Mouse (Mus musculus) heart, adult 11 months (tissue): ENCODE measurements around the gene Rab14.

ENCODE experiments used
- DNase-seq: peaks from one replicate; pipeline ENCODE4 v3.0.0; 2022

Rab14 gene

GRCm38 (mm10) chr2:35199541-35199940 lies 1.4 kb downstream of the Rab14 start:
- peak; percentile 88 for DNase-seq

- DNase-seq = peak; percentile 86
Observed at GRCm38 (mm10) chr2:35195626-35196544, 5.0 kb downstream of the Rab14 start.

- DNase-seq = peak; percentile 53
Observed at GRCm38 (mm10) chr2:35193976-35194375, 6.9 kb downstream of the Rab14 start.

GRCm38 (mm10) chr2:35188929-35189328 lies 12.0 kb downstream of the Rab14 start:
- peak; percentile 58 for DNase-seq

- DNase-seq = peak; percentile 93
Observed at GRCm38 (mm10) chr2:35183115-35183673, 17.7 kb downstream of the Rab14 start.

GRCm38 (mm10) chr2:35178153-35178552 lies 22.8 kb downstream of the Rab14 start:
- DNase-seq = peak; percentile 39

- peak; percentile 82 for DNase-seq
Observed at GRCm38 (mm10) chr2:35175281-35176065, 25.4 kb downstream of the Rab14 start.

- DNase-seq = peak; percentile 93
Observed at GRCm38 (mm10) chr2:35174100-35174499, 26.8 kb downstream of the Rab14 start.

- DNase-seq = peak; percentile 83
Observed at GRCm38 (mm10) chr2:35173666-35174065, 27.3 kb downstream of the Rab14 start.

- peak; percentile 75 for DNase-seq
Observed at GRCm38 (mm10) chr2:35172246-35172645, 28.7 kb downstream of the Rab14 start.

GRCm38 (mm10) chr2:35171341-35171861 lies 29.5 kb downstream of the Rab14 start:
- DNase-seq = peak; percentile 97

- DNase-seq = peak; percentile 68
Observed at GRCm38 (mm10) chr2:35169452-35169851, 31.5 kb downstream of the Rab14 start.

GRCm38 (mm10) chr2:35166816-35167215 lies 34.1 kb downstream of the Rab14 start:
- peak; percentile 57 for DNase-seq

GRCm38 (mm10) chr2:35165416-35165815 lies 35.5 kb downstream of the Rab14 start:
- DNase-seq = peak; percentile 87

- peak; percentile 88 for DNase-seq
Observed at GRCm38 (mm10) chr2:35163396-35163795, 37.5 kb downstream of the Rab14 start.

- DNase-seq = peak; percentile 94
Observed at GRCm38 (mm10) chr2:35161846-35162488, 39.0 kb downstream of the Rab14 start.

- peak; percentile 91 for DNase-seq
Observed at GRCm38 (mm10) chr2:35160206-35160605, 40.7 kb downstream of the Rab14 start.

- DNase-seq = no peak
Observed at GRCm38 (mm10) chr2:35158358-35158757, 42.6 kb downstream of the Rab14 start.

- no peak for DNase-seq
Observed at GRCm38 (mm10) chr2:35157836-35158235, 43.1 kb downstream of the Rab14 start.

GRCm38 (mm10) chr2:35156985-35157384 lies 43.9 kb downstream of the Rab14 start:
- DNase-seq = peak; percentile 57

GRCm38 (mm10) chr2:35153844-35154554 lies 46.9 kb downstream of the Rab14 start:
- DNase-seq = peak; percentile 72

- DNase-seq = peak; percentile 79
Observed at GRCm38 (mm10) chr2:35153179-35153578, 47.7 kb downstream of the Rab14 start.
